Mouse (Mus musculus) liver, embryonic 14.5 days (tissue): ENCODE data around the gene Gstm3.

Experiments used
- CTCF ChIP-seq: IDR thresholded peaks from 2 replicates; pipeline ENCODE4 v1.5.1; 2016; ENCODE audit warnings: antibody characterized with exemption, low read depth, control low read depth
- EP300 ChIP-seq: IDR thresholded peaks from 2 replicates; pipeline ENCODE4 v1.6.1; 2016; ENCODE audit warnings: antibody characterized with exemption, low read depth

DNA sequence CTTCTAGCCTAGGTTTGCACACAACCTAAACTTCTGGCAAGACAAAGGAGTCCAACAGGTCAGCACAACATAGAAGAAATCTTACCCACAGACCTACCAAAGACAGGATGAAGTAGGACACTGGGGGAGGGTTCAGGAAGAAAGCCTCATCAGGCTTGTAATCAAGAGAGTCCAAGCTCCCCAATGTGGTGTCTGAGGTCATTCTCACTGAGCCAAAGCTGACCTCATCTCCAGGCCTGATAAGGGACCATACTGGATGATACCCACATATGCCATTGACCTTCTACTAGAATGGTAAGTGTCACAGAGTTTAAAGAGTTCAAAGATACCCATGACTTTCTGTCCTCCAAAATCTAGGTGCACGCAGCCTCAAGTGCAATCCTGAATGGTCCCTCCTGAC lies 5.2 kb upstream of the Gstm3 start:
- TF ChIP-seq CTCF, result no peak
- no peak for TF ChIP-seq EP300
